Mouse (Mus musculus): Measurements from ENCODE around the gene Kazn. TPM values are rescaled to one million over a fixed set of nuclear protein-coding genes. Genes with fewer than 3 reads are reported as not detected.

Gene Kazn
- total RNA-seq, 2 experiments from 2014 or later, result 7.3 to 9.1 TPM

DNA sequence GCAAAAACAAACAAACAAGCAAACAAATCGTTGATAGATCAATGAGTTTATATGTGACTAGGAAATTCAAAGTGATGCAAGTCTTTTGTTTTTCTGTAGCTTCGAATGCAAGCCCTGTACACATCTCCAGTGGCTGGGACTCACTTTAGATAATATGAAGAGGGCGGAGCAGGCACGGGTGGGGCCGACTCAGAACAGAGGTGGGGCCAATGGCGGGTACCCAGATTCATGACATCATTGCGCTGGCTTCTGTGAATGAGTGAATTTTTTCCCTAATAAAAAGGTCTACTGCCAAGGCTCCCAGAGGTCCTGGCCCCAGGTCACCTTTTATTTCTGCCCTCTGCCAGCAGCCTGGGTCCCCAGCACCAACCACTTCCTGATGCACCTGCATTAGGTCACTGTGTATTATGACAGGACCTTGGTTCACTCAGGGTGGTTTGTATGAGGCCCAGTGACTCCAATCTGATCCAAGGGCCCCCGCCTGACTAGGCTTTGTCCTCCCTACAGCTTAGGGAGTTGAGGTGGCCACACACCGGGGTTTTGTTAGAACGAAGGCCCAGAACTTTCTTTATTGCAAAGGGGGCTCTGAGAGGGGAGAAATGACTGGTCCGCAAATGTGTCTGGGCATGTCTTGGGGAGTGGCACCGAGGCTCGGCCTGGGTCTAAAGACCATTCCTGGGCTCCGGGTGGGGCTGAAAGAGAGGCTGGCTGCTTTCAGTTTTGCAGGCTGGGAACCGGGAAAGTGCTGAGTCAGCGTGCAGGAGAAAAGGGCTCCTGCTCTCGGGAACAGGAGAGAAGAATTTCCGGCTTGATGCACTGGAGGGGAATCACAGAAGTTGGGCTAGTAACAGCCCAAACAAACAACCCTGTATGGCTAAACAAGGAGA, 68.1 kb downstream of the Kazn start:
- intact Hi-C loops (cut with DNase I), result no loop called here
- peak; percentile 41 to 59 for DNase-seq

DNA sequence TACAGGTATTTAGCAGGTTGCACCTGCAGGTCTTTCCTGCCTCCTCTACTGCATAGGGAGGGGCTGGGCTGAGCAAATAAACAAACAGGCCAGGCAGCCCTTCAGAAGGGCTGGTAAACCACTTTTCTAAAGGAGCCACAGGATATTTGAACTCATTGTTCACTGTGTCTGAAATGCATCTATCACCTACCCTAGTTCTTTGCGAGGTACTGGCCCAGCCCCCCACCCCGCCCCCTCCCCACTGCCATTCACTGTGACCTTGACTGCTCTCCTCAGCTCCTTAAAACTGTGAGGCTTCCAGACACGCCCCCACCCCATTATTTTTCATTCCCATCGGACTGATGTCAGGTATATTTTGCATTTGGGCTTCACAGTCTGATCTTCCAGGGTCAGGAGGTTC, 69.6 kb downstream of the Kazn start:
- intact Hi-C loops (cut with DNase I), result no loop called here
- no peak for DNase-seq

GRCm38 (mm10) chr4:142168352-142168751, 70.8 kb downstream of the Kazn start:
- intact Hi-C loops (cut with DNase I), result no loop called here
- DNase-seq, result no peak

DNA sequence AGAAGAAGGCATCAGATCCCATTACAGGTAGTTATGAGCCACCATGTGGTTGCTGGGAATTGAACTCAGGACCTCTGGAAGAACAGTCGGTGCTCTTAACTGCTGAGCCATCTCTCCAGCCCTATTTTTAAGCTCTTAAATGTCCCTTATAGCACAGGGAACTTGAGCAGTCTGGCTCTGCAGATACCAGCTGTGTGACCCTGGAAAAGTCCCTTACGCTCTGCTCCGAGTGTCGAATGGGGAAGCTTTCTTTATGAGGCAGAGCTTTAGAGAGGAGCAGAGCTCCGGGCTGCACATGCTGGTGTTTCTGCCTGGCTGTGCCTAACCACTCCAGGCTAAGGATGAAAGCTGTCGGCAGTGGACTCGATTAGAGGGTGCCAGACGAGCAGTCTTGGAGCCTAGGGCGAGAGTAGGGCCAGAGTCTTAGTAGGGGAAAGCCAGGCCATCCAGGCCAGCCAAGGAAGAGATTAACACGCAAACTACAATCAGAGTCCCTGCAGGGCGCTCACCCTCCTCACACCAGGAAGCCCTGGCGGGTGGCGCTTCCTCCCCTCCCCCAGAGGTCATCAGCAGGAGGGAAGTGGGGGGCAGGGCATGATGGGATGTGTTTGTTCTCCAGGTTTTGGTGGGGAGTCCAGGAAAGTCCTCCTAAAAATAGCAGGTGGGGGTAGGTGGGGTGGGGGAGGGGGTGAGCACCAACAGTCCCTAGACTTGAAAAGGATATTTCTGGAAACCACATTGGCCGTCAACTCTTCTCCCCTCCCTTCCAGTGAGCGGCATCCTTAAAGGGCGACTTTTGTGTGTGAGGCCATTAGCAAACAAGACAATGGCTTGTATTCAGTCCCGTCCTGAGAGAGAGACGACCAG, 73.1 kb downstream of the Kazn start:
- peak; percentile 86 to 87 for DNase-seq
- intact Hi-C loops (cut with DNase I), result no loop called here

DNA sequence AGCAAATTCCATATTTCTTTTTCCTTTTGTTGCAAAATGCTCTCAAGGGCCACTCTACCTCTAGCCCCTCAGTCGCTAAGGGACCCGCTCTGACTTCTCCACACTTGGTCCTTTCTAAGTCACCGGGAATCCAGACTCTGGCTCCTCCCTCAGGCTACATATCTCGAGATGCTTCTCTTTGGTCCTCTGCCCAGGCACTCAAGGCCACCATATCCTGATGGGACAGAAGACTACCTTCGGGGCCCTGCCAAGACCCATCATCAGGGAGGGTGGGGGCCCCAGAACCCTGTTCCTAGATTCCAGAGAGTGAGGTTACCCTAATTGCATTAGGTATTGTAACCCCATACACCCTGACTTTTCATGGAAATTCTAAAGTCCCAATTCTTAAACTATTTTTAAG, 73.8 kb downstream of the Kazn start:
- intact Hi-C loops (cut with DNase I), result no loop called here
- DNase-seq, result no peak

DNA sequence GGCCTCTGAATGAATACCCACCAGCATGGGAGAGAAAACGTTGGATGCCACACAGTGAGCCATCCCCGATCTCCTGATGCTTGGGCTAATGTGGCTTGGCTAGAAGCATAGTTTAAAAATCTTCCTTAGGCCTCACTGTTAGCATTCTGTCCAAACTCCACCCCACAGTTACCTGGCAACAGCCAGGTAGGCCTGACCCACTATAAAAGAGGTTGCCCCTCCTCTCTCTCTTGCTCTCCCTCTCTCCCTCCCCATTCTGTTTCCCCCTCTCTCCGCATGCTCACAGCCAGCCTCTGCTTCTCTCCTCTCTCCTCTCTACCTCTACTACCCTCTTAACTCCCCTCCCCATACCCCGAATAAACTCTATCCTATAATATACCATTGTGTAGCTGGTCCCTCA, 74.8 kb downstream of the Kazn start:
- intact Hi-C loops (cut with DNase I), result no loop called here
- DNase-seq, result no peak

DNA sequence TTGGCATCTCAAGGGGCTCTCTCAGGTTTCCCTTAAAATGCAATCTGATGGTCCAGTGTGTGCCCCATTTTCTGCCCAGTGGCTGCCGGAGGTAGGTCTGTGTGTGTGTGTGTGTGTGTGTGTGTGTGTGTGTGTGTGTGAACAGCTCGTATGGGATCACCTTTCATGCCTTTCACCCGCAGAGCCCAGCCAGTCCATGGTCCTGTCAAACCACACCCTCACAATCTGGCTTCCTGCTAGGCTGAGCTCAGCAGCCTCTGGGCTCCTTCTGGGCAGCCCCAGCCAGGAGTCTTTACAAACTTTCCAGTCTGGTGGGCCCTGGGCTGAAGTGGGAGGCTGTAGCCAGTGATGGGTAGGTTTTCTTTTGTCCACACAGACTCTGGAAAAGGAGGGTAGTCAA, 75.3 kb downstream of the Kazn start:
- DNase-seq, result no peak
- intact Hi-C loops (cut with DNase I), result no loop called here

DNA sequence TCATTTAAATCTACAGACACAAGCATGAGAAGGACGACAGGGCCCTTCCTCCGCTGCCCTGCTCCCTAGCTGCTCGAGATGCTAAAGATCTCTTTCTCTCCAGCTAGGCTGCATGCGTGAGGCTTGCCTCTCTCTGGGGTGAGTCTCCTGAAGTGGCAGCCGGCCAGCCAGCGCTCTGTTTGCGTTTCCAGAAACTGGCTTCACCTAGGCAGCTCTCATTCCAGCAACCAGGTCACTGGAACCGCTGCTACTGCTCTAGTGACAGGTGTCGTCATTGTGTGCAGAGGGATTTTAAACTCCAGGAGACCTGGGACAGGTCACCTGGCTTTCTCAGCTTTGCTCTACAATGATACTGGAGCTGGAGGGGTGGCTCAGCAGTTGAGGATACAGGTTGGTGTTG, 76.5 kb downstream of the Kazn start:
- no peak for DNase-seq
- intact Hi-C loops (cut with DNase I), result no loop called here

DNA sequence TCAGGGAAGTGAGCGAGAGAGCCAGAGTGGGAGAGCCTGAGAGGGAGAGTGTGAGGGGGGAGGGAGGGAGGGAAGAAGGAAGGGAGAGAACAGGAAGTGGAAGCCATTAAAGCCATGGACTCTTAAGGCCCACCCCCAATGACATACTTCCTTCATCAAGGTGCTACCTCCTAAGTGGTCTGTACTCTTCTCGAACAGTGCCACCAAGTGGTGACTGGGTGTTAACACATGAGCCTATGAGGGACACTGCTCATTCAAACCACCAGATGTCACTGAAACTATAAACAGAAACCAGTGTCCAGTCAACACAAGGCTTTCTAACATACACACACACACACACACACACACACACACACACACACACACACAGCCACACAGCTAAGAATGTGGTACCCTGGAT, 77.1 kb downstream of the Kazn start:
- DNase-seq, result no peak
- intact Hi-C loops (cut with DNase I), result no loop called here

DNA sequence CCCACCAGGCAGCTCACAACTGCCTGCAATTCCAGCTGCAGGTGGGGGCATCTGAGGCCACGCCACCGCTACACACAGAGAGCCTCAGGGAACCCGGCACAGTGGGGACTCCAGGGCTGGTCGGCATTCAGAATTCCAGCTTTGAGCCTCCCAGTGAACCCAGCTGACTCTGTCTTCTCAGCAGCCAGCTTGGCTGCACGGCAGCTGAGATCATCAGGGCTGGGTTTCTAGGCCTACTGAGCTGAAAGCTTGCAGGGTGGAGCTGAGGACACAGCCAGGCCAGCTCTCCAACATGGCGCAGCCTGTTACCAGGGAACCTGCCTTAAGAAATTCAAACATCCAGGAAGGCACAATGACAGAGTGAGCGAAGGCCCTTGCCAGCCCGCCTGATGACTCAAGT, 79.2 kb downstream of the Kazn start:
- DNase-seq, result peak; percentile 79 to 83
- intact Hi-C loops (cut with DNase I), result no loop called here

DNA sequence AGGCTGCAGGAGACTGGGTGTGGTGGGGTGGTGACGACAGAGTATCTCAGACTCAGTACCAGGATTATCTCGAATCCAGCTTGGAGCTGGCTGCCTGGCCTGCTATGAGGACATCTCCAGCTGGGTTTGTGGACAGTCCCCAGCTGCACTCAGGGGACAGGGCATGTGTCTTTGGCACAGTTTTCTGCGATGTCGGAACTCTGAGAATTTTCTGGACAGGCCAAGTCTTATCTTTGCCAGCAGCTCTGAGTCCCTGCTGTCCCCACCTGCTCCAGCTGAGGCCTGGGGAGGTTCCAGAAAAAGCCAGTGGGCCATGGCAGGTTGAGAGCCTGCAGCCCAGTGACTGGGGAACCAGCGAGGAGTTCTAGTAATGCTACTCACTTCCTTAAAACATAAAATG, 82.7 kb downstream of the Kazn start:
- DNase-seq, result peak; percentile 84
- intact Hi-C loops (cut with DNase I), result no loop called here

DNA sequence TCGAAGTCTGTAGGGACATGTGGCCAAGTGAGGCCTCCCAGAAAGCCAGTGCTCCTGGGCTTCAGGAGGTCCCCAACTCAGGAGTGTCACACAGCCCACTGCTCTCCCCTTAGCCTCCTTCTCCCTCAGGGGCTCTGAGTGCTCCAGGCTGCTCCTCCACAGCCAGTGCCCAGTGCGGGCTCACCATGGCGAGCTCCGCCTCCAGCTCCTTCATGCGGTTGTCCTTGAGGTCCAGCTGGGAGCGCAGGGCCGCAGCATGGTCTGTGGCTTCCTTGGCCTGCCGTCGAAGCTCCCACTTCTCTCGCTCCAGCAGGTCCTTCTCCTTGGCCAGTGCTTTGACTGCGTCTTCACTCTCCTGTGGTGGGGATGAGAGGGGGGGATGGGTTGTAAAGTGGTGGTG, 85.0 kb downstream of the Kazn start:
- DNase-seq, result no peak
- intact Hi-C loops (cut with DNase I), result loop anchor here (5.0 kb wide), 1 partner anchor 33 kb away; no protein-coding TSS in a partner anchor

DNA sequence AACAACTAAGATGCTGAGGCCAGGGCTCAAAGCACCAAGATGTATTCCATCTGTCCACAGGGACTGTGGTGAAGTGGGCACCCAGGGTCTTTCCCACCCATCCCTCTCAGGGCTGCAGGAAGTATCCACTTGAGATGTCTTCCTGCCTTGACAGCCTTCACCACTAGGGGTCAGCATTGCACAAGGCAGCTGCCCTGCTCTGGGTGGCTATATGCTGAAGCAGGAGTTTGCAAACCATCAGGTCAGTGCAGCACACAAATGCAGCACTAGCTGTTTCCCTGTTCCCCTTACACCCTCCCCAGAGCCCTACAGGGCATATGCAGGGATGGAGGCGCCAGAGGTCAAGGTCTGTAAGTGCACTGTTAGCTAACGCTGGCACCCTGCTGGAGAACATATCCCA, 85.7 kb downstream of the Kazn start:
- intact Hi-C loops (cut with DNase I), result loop anchor here (1.0 to 5.0 kb wide), 6 partner anchors 34 to 868 kb away; partner anchors contain the start of gene Kazn
- peak; percentile 91 to 94 for DNase-seq

- DNase-seq, result no peak
- intact Hi-C loops (cut with DNase I), result loop anchor here (1.0 to 5.0 kb wide), 6 partner anchors 34 to 868 kb away; partner anchors contain the start of gene Kazn
Measured at GRCm38 (mm10) chr4:142152733-142153422, 86.3 kb downstream of the Kazn start.

GRCm38 (mm10) chr4:142150086-142150485, 89.1 kb downstream of the Kazn start:
- intact Hi-C loops (cut with DNase I), result loop anchor here (5.0 kb wide), 1 partner anchor 37 kb away; no protein-coding TSS in a partner anchor
- DNase-seq, result no peak

DNA sequence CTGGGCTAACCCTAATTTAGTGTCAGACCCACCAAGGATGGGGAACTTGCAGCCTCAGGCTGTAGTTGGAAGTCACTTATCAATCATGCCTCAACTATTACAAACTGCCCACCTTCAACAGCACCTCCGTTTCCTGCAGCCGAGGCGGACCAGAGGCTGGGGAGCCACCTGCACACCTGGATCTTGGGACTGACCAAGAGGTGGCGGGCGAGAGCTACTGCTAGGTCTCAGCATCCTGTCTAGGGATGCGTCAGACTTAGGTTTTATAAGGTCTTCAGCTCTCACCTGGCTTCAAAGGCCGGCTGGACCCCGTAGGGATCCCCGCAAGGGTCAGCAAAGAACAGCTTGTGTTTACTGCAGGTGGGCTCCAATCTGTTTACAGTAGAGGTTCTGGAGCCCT, 90.0 kb downstream of the Kazn start:
- intact Hi-C loops (cut with DNase I), result no loop called here
- DNase-seq, result no peak

- intact Hi-C loops (cut with DNase I), result no loop called here
- DNase-seq, result no peak
Measured at GRCm38 (mm10) chr4:142147671-142148070, 91.5 kb downstream of the Kazn start.

GRCm38 (mm10) chr4:142144096-142144495, 95.1 kb downstream of the Kazn start:
- peak; percentile 59 to 77 for DNase-seq
- intact Hi-C loops (cut with DNase I), result loop anchor here (2.0 kb wide), 1 partner anchor 139 kb away; no protein-coding TSS in a partner anchor

- intact Hi-C loops (cut with DNase I), result loop anchor here (1.0 kb wide), 1 partner anchor 30 kb away; no protein-coding TSS in a partner anchor
- DNase-seq, result no peak
Measured at GRCm38 (mm10) chr4:142143290-142143689, 95.9 kb downstream of the Kazn start.

DNA sequence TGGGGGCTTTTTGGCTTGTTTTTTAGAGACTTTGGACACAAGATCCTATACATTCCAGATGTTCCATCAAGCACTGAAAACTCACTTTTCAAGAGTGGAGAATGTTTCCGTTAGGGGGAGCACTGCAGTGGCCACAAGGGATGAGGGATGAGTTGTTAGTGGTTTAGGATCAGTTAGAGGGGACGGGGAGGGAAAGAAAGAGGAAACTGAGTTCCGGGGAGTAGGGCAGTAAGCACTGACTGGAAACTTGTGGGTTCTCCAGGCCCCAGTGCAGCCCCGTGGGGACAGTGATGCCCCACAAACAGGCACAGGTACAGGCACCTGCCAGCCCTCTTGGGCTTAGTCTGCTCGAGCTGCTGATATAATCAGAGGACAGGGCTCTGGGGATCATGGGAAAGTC, 99.5 kb downstream of the Kazn start:
- intact Hi-C loops (cut with DNase I), result no loop called here
- DNase-seq, result no peak

All from heart, postnatal 10 days (tissue).